In genomic region chr1:134060849-134061569, GRCm38 (mm10) we compare ENCODE assay signal across 8 mouse cellular contexts. TPM values are rescaled to one million over a fixed set of nuclear protein-coding genes. Genes with fewer than 3 reads are reported as not detected.
DNase-seq lines count a peak whose midpoint lies in the region; ATAC-seq and TF ChIP-seq lines count a peak whose summit lies in the region.

No protein-coding gene starts in this region.

- no peaks in the 10 kb centered on the region for H3K79me2 ChIP-seq in liver, adult 2 months (ENCODE audit: control insufficient read depth, insufficient read depth, low read length)

- peak overlapping the region; percentile 85 for H3K27ac ChIP-seq in embryonic fibroblast, embryonic 13.5 days (ENCODE audit: insufficient read depth, low read length)
- H3K27ac ChIP-seq in heart, embryonic 11.5 days (ENCODE audit: low read depth, low read length): peak overlapping the region; percentile 98
- H3K27ac ChIP-seq in kidney, embryonic 15.5 days: peak overlapping the region; percentile 99
- peak overlapping the region; percentile 66 for H3K27ac ChIP-seq in liver, adult 2 months (replicated peaks; ENCODE audit: insufficient read depth, low read depth, low read length)

- peak overlapping the region; percentile 22 for H3K4me3 ChIP-seq in embryonic fibroblast, embryonic 13.5 days (ENCODE audit: insufficient read depth, low read length)
- H3K4me3 ChIP-seq in heart, embryonic 11.5 days (ENCODE audit: low read depth, low read length): peak overlapping the region; percentile 42
- H3K4me3 ChIP-seq in kidney, embryonic 15.5 days (replicated peaks): peak overlapping the region; percentile 37
- H3K4me3 ChIP-seq in liver, adult 2 months (ENCODE audit: insufficient read depth, low read depth, low read length): peak overlapping the region; percentile 49; the same call in 1 of the 2 replicates

- ATAC-seq in heart, embryonic 11.5 days (replicated peaks; ENCODE audit: insufficient number of reproducible peaks, low FRiP score, low TSS enrichment): peak; percentile 93
- peak; percentile 92 for ATAC-seq in kidney, embryonic 15.5 days (replicated peaks; ENCODE audit: low FRiP score)
- peak; percentile 58 for ATAC-seq in monocyte, adult 5-6 weeks (replicated peaks; ENCODE audit: insufficient number of reproducible peaks, low FRiP score, low TSS enrichment, poor library complexity, severe bottlenecking)

- 4% methylated on average over 31 of the region's 31 CpGs for WGBS in heart, embryonic 11.5 days (ENCODE audit: insufficient replicate concordance)
- 2% methylated on average over 31 of the region's 31 CpGs for WGBS in kidney, embryonic 15.5 days
- 10% methylated on average over 31 of the region's 31 CpGs for WGBS in liver, adult 2 months

- peak; percentile 78 for TF ChIP-seq POLR2A in embryonic fibroblast, embryonic 13.5 days (IDR thresholded peaks at IDR 0.05; ENCODE audit: low read depth, low read length)
- TF ChIP-seq POLR2A in liver, adult 2 months (IDR thresholded peaks at IDR 0.05; ENCODE audit: extremely low read depth, insufficient read depth, low read length): 0 out of 2 replicates have a peak, but pooled peaks have one; percentile 47

- peak; percentile 87 for DNase-seq in B cell, adult 2 months
- peak; percentile 98 for DNase-seq in brain, adult 2 months (ENCODE audit: low read depth, low spot score)
- peak; percentile 63 for DNase-seq in liver, adult 2 months (ENCODE audit: extremely low read depth, low read depth, low spot score)
- peak; percentile 97 to 98 for DNase-seq in spleen, postnatal 36 days (ENCODE audit: low spot score in 2 of 2)

- H3K9me3 ChIP-seq in heart, embryonic 11.5 days (replicated peaks; ENCODE audit: control insufficient read depth, low read length): no peaks in the 10 kb centered on the region
- no peaks in the 10 kb centered on the region for H3K9me3 ChIP-seq in kidney, embryonic 15.5 days (replicated peaks)

- peaks cover 5% of the 10 kb centered on the region for H3K4me1 ChIP-seq in embryonic fibroblast, embryonic 13.5 days (ENCODE audit: control insufficient read depth, insufficient read depth, low read length)
- peaks cover 56% of the 10 kb centered on the region for H3K4me1 ChIP-seq in heart, embryonic 11.5 days (ENCODE audit: control insufficient read depth, insufficient read depth, low read length)
- H3K4me1 ChIP-seq in kidney, embryonic 15.5 days: peaks cover 74% of the 10 kb centered on the region
- H3K4me1 ChIP-seq in liver, adult 2 months (ENCODE audit: control insufficient read depth, insufficient read depth, low read length): peaks cover 17% of the 10 kb centered on the region

- peak; percentile 20; the same call in 1 of the 2 replicates for TF ChIP-seq CTCF in embryonic fibroblast, embryonic 13.5 days (IDR thresholded peaks at IDR 0.05; ENCODE audit: borderline replicate concordance, insufficient read depth, low read length)
- TF ChIP-seq CTCF in liver, adult 2 months (IDR thresholded peaks at IDR 0.05; ENCODE audit: low read depth, low read length): peak; percentile 17; the same call in 1 of the 2 replicates

- peak overlapping the region; percentile 75 for H3K9ac ChIP-seq in heart, embryonic 11.5 days (ENCODE audit: low read depth, low read length)
- H3K9ac ChIP-seq in kidney, embryonic 15.5 days: peak overlapping the region; percentile 50
- peak overlapping the region; percentile 73 for H3K9ac ChIP-seq in liver, adult 2 months (ENCODE audit: low read depth, low read length)

- H3K4me2 ChIP-seq in heart, embryonic 11.5 days: peak overlapping the region; percentile 82
- peak overlapping the region; percentile 71 for H3K4me2 ChIP-seq in kidney, embryonic 15.5 days

- H3K27me3 ChIP-seq in heart, embryonic 11.5 days (ENCODE audit: control insufficient read depth, insufficient read depth, low read length): no peaks in the 10 kb centered on the region
- no peaks in the 10 kb centered on the region for H3K27me3 ChIP-seq in kidney, embryonic 15.5 days
- H3K27me3 ChIP-seq in liver, adult 2 months (ENCODE audit: control insufficient read depth, insufficient read depth, low read length): no peaks in the 10 kb centered on the region

- H3K36me3 ChIP-seq in heart, embryonic 11.5 days (ENCODE audit: control insufficient read depth, insufficient read depth, low read length): no peaks in the 10 kb centered on the region
- H3K36me3 ChIP-seq in kidney, embryonic 15.5 days: no peaks in the 10 kb centered on the region
- no peaks in the 10 kb centered on the region for H3K36me3 ChIP-seq in liver, adult 2 months (ENCODE audit: control insufficient read depth, insufficient read depth, low read length)

RNA-seq across cellular contexts. Expression of gene Btg2, which starts 17.9 kb away (rescaled TPM):
- 96.4 and 125 TPM in 2 replicates for polyA plus RNA-seq in embryonic fibroblast, embryonic 13.5 days (2011; ENCODE audit: insufficient read length, low read depth, missing spikeins)
- polyA plus RNA-seq in heart, embryonic 11.5 days (2014; fragmentation: Nextera tagmentation; extraction: Ambion mirVana): 31.7 and 35.6 TPM in 2 replicates
- 31.1 and 32.2 TPM in 2 replicates for polyA plus RNA-seq in kidney, embryonic 15.5 days (2015; fragmentation: Nextera tagmentation; extraction: Ambion mirVana)
- total RNA-seq in liver, adult 2 months (2014; rRNA removed): 7.0 and 10.1 TPM in 2 replicates
- 5.6 and 6.9 TPM in 2 replicates for polyA plus RNA-seq in liver, adult 2 months (2012; rRNA removed)
- 390 to 783 TPM (median 430 TPM) in 3 replicates for total RNA-seq in monocyte, adult 5-6 weeks (2017)

RNA-seq across cellular contexts. Expression of gene Fmod, which starts 24.0 kb away (rescaled TPM):
- 35.4 and 74.2 TPM in 2 replicates for polyA plus RNA-seq in embryonic fibroblast, embryonic 13.5 days (2011; ENCODE audit: insufficient read length, low read depth, missing spikeins)
- polyA plus RNA-seq in heart, embryonic 11.5 days (2014; fragmentation: Nextera tagmentation; extraction: Ambion mirVana): 10.6 and 13.4 TPM in 2 replicates
- polyA plus RNA-seq in kidney, embryonic 15.5 days (2015; fragmentation: Nextera tagmentation; extraction: Ambion mirVana): 11.6 and 12.4 TPM in 2 replicates
- 0.46 and 0.54 TPM in 2 replicates for total RNA-seq in liver, adult 2 months (2014; rRNA removed)
- polyA plus RNA-seq in liver, adult 2 months (2012; rRNA removed): 0.99 and 1.6 TPM in 2 replicates
- total RNA-seq in monocyte, adult 5-6 weeks (2017): not detected in 3 replicates

RNA-seq across cellular contexts. Expression of gene Chit1, which starts 50.0 kb away (rescaled TPM):
- polyA plus RNA-seq in embryonic fibroblast, embryonic 13.5 days (2011; ENCODE audit: insufficient read length, low read depth, missing spikeins): not detected in 2 replicates
- 1.7 and 1.9 TPM in 2 replicates for polyA plus RNA-seq in heart, embryonic 11.5 days (2014; fragmentation: Nextera tagmentation; extraction: Ambion mirVana)
- 0.30 and 0.31 TPM in 2 replicates for polyA plus RNA-seq in kidney, embryonic 15.5 days (2015; fragmentation: Nextera tagmentation; extraction: Ambion mirVana)
- not detected in 2 replicates for total RNA-seq in liver, adult 2 months (2014; rRNA removed)
- not detected in 2 replicates for polyA plus RNA-seq in liver, adult 2 months (2012; rRNA removed)
- 0.67 to 1.4 TPM (median 0.85 TPM) in 3 replicates for total RNA-seq in monocyte, adult 5-6 weeks (2017)

Comparison
In these comparisons a context has a peak if more than half of its experiments do, and no peak if none do; other contexts are left out.
1. Peak in every context shown above with its lines: DNase-seq, ATAC-seq, H3K4me3 ChIP-seq and H3K27ac ChIP-seq.